Mouse (Mus musculus) lung, adult 2 months (tissue): ENCODE measurements around the gene Mbd5. TPM values are rescaled to one million over a fixed set of nuclear protein-coding genes. Genes with fewer than 3 reads are reported as not detected.
"Not testable (repeated sequence)": the region's sequence is repeated elsewhere in the genome, so short reads cannot be mapped to it uniquely, and the experiment has no call there.

Source experiments
- DNase-seq: peaks from one replicate; pipeline ENCODE4 v3.0.0; 2022
- H3K4me1 ChIP-seq: fragments of 200-500 bp; 2 replicates; pipeline ENCODE4 v1.6.1; 2011; ENCODE audit warnings: low read length; ENCODE audit not compliant: control insufficient read depth, insufficient read depth
- H3K4me3 ChIP-seq: fragments of 200-500 bp; replicated peaks from 2 replicates; pipeline ENCODE3; 2011; ENCODE audit warnings: low read depth, mild to moderate bottlenecking, control low read depth, low read length; ENCODE audit errors: extremely low read depth
- CTCF ChIP-seq: fragments of 200-500 bp; IDR thresholded peaks from 2 replicates; pipeline ENCODE4 v1.5.1; 2011; ENCODE audit warnings: mild to moderate bottlenecking, low read length, control low read depth; ENCODE audit not compliant: insufficient read depth
- POLR2A ChIP-seq: fragments of 200-500 bp; IDR thresholded peaks from 2 replicates; pipeline ENCODE4 v1.6.1; 2011; ENCODE audit warnings: low read depth, mild to moderate bottlenecking, control low read depth, low read length, borderline replicate concordance; ENCODE audit errors: extremely low read depth
- WGBS: fragments of 180-500 bp; shearing (Covaris S2); methylation state at CpG from one replicate; pipeline ENCODE4 v1.1.7; 2018; 5-methylcytosine and 5-hydroxymethylcytosine counted together
- polyA plus RNA-seq: library from polyadenylated mRNA; depleted of rRNA; stranded (reverse); fragments of >200 nt; gene quantifications from 2 replicates; pipeline ENCODE4 v1.2.3, GENCODE M21; 2012

Mbd5 gene
- polyA plus RNA-seq, 1 experiment = 8.7 TPM

DNA sequence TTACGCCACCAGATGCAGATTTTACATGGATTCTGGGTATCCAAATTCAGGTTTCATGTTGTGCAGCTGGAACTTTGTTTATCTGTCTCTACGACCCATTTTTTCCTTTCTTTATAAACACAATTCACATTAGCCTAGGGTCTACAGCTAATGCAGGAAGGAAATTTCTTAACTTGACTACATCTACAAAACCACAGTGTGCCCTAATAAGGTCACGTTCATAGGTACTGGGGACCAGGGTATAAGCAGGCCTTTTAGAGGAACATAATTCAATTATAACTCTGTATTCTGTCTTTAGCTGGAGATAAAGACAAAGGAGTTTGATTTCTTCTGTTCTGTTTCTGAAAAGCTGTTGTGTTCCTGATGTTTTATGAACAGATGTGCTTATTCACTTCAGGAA lies 172.3 kb downstream of the Mbd5 start:
- TF ChIP-seq POLR2A = no peak
- no peak for TF ChIP-seq CTCF
- 70% methylated on average over 3 of the region's 3 CpGs for WGBS
- Histone ChIP-seq H3K4me1 (no peaks in the 10 kb centered on the region), H3K4me3 (no peak overlapping the region)
- no peak for DNase-seq

DNA sequence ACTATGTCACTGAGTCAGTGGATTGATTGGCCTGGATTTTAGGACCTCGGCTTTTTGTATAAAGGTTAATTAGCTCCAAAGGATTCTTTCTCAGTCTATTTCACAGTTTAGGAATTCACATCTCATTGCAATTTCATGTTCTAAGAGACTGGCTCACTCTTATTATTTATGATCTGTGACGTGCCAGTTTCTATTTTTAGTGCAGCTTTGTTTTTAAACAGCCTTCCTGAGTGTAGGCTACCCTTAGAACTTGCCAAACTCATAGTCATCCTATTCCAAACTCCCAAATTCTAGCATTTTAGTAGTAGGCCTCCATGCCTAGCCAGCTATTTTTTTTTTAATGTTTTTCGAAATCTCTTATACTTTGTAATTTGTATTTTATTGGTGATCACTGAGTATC lies 192.9 kb downstream of the Mbd5 start:
- TF ChIP-seq POLR2A (no peak), CTCF (no peak)
- Histone ChIP-seq H3K4me3 (no peak overlapping the region), H3K4me1 (no peaks in the 10 kb centered on the region; the same call in 1 of the 2 replicates)
- WGBS = 47% methylated on average over 3 of the region's 3 CpGs
- no peak for DNase-seq

DNA sequence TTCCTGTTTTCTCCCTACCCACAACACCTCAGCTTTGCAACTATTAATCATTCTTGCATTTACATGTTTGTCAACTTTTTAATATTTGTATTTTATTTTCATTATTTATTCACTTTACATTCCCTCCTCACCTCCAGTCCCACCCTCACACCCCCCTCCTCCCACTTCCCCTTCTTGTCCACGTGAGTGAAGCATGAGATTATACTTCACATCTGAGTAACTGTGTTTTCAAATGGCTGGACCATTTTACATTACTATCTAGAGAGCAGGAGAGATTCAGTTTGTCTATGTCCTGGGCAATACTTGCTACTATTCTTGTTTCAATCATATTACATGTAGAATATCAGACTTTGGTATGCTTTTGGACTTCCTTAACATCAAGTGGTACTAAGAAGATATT lies 204.3 kb downstream of the Mbd5 start:
- no peak for DNase-seq
- WGBS = 65% methylated on average over 1 of the region's 1 CpGs

DNA sequence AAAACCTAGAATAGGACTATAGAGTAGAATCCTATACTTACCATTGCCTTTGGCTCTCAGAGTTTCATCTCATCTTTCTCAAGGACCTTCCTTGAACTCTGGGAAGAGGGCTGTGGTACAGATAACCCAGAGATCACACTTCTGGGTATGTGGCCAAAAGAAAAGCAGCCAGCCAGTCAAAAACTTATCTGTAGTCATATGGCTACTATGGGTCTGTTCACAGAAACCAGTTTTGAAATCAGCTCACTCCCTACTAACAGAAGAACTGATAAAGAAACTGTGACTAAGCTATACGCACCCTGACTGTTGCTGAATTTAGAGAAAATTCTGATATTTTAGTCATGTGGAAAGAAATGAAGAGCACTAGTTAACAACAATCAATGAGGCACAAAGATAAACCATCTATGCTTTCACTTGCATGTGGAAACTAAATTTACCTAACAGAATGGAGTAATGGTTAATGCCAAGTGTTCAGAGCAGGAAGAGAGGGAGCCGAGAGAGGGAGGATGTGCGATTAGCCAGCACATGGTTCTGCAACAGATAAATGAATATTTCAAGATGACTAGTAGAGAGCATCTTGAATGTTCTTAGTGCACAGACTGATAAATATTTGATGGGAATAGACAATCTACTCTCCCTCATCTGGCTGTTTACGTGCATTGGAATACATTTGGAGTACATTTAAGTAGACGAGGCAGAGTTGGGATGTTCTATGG lies 211.1 kb downstream of the Mbd5 start:
- no peak for TF ChIP-seq POLR2A
- TF ChIP-seq CTCF = no peak
- H3K4me3 ChIP-seq = no peak overlapping the region
- DNase-seq = no peak
- 86% methylated on average over 5 of the region's 5 CpGs for WGBS
- no peaks in the 10 kb centered on the region for H3K4me1 ChIP-seq

More for the DNA sequence above, 204.3 kb downstream of the Mbd5 start:
- TF ChIP-seq POLR2A (no peak), CTCF (no peak)
- Histone ChIP-seq H3K4me3 (no peak overlapping the region), H3K4me1 (no peaks in the 10 kb centered on the region)

DNA sequence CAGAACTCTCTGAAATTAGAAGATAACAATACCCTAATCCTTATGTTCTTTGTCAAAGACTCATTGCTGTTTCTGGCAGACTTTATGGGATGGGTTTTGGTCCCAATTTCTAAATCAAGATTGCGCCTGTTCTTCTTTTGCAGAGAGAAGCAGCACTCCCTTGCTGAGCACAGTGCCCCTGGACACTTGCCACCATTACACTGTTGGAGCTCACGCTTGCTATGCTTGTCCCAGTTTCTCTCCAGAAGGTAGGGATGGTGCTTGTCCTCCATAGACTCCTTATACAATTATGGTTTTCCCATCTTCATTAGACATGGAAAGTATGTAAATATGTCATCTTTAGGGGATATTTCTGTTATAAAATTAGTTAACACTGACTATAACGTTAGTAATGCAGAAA lies 220.5 kb downstream of the Mbd5 start:
- no peak for TF ChIP-seq CTCF
- TF ChIP-seq POLR2A = no peak
- WGBS = 96% methylated on average over 3 of the region's 3 CpGs
- no peak for DNase-seq
- Histone ChIP-seq H3K4me1 (no peaks in the 10 kb centered on the region), H3K4me3 (no peak overlapping the region)

DNA sequence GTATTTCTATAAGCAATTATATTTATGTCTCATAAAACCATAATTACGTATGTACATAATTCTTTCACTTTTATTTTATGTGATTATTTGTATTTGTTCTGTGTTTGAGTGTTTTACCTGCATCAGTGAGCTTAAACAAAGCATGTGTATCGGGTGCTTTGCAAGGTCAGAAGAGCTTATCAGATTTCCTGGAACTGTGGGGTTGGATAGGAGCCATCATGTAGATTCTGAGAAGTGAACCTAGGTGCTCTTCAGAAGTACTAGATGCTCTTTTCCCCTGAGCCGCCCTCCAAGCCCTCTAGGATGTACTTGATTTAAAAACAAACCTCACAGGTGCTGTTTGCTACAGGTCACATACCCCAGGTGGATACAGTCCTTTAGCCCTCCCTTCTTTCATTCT lies 227.7 kb downstream of the Mbd5 start:
- 65% methylated on average over 3 of the region's 3 CpGs for WGBS
- no peaks in the 10 kb centered on the region for H3K4me1 ChIP-seq
- TF ChIP-seq POLR2A = no peak
- TF ChIP-seq CTCF = no peak
- DNase-seq = no peak
- no peak overlapping the region for H3K4me3 ChIP-seq

DNA sequence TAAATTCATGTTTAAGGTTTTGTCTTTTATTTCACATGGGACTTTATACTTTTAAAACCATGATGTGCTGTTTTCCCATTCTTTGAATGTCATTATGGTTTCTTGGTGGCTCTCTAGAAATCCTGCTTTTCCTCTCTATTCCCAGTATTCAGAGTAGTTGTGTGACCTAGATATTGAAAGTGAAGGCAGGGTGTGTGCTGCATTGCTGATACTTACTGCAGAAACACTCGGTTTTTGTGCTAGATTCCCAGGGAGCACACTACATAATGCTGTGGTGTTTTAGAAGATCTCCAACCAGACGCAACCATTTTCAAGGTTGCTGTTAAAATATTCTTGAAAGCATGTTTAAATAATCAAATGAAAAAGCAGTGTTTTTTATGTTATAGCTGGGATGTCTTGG lies 241.7 kb downstream of the Mbd5 start:
- WGBS = 82% methylated on average over 2 of the region's 2 CpGs
- TF ChIP-seq POLR2A = no peak
- no peak for TF ChIP-seq CTCF
- Histone ChIP-seq H3K4me3 (no peak overlapping the region), H3K4me1 (no peaks in the 10 kb centered on the region)
- DNase-seq = no peak

DNA sequence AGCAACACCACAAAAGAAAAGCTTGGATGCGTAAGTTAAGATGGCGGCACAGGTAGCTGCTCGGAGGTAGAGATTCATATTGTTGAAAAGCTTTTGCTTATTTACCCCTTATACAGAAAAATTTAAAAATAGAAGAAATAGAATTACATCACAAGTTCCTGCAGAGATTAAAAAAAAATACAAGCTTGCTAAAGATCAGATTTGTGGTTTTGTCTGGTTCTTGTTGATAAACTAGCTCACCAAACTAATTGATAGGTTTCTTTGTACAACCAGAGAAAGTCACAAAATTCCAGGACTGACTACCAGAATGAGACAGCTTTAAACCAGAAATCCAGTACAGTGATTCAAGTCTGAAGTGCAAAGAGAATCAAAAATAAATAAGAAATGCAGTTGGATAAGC lies 242.4 kb downstream of the Mbd5 start:
- 96% methylated on average over 3 of the region's 3 CpGs for WGBS
- H3K4me3 ChIP-seq = no peak overlapping the region
- H3K4me1 ChIP-seq = no peaks in the 10 kb centered on the region
- TF ChIP-seq POLR2A (no peak), CTCF (no peak)
- DNase-seq = no peak

DNA sequence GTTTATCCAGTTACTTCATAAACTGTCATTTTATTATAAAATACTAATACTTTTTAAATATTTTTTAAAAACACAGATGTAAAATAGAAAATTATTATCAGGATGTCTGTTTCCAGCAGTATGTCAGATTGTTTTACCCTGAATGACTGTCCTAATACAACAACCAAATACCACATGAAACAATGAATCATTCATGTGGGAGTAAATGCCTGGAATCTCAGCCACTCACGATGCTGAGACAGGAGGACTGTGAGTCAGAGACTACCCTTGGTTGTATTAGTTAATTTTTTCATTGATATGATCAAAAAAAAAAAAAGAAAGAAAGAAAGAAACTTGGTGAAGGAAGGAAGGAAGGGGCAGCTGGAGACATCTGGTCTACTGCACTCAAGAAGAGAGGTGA lies 254.8 kb downstream of the Mbd5 start:
- no peak for DNase-seq
- WGBS = 56% methylated on average over 1 of the region's 1 CpGs
- H3K4me1 ChIP-seq = no peaks in the 10 kb centered on the region
- TF ChIP-seq POLR2A = no peak
- no peak for TF ChIP-seq CTCF
- H3K4me3 ChIP-seq = no peak overlapping the region

DNA sequence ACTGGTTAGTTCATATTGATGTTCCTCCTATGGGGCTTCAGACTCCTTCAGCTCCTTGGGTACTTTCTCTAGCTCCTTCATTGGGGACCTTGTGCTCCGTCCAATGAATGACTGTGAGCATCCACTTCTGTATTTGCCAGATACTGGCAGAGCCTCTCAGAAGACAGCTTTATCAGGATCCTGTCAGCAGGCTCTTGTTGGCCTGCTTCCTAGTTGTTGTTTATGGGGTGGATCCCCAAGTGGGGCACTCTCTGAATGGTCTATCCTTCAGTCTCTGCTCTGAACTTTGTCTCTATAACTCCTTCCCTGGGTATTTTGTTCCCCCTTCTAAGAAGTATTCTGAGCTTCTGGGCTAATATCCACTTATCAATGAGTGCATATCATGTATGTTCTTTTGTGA lies 256.4 kb downstream of the Mbd5 start:
- not testable (repeated sequence) for DNase-seq, H3K4me3 ChIP-seq, H3K4me1 ChIP-seq
- 97% methylated on average over 1 of the region's 1 CpGs for WGBS
